Mouse (Mus musculus) liver, embryonic 11.5 days (tissue): ENCODE measurements around the gene Ehd1. TPM values are rescaled to one million over a fixed set of nuclear protein-coding genes. Genes with fewer than 3 reads are reported as not detected.

Experiments
- ATAC-seq: fragments of 200-750 bp; cut with Nextera tagmentation; replicated peaks from 2 replicates; pipeline ENCODE4 v1.8.0; 2017; ENCODE audit warnings: moderate number of reproducible peaks, mild to moderate bottlenecking, moderate TSS enrichment, moderate library complexity; ENCODE audit not compliant: low FRiP score
- DNase-seq: peaks from one replicate; pipeline ENCODE4 v3.0.0-alpha.2; 2017; ENCODE audit warnings: low spot score
- H3K27ac ChIP-seq: fragments of 300-500 bp; sonication (generic); 2 replicates; pipeline ENCODE4 v1.5.1; 2014; ENCODE audit warnings: mild to moderate bottlenecking, low read depth, low read length, control low read depth
- H3K27me3 ChIP-seq: fragments of 300-500 bp; sonication (generic); replicated peaks from 2 replicates; pipeline ENCODE4 v1.6.1; 2014; ENCODE audit warnings: low read length, mixed read lengths; ENCODE audit not compliant: control insufficient read depth, insufficient read depth
- H3K36me3 ChIP-seq: fragments of 300-500 bp; sonication (generic); 2 replicates; pipeline ENCODE4 v1.6.1; 2014; ENCODE audit warnings: mild to moderate bottlenecking, low read length, moderate library complexity, mixed read lengths; ENCODE audit not compliant: control insufficient read depth, insufficient read depth
- H3K4me1 ChIP-seq: fragments of 300-500 bp; sonication (generic); replicated peaks from 2 replicates; pipeline ENCODE4 v1.6.1; 2014; ENCODE audit warnings: low read length, mixed read lengths; ENCODE audit not compliant: control insufficient read depth, insufficient read depth
- H3K4me2 ChIP-seq: fragments of 300-500 bp; sonication (generic); 2 replicates; pipeline ENCODE4 v1.6.1; 2014; ENCODE audit warnings: mild to moderate bottlenecking, control low read depth, moderate library complexity
- H3K4me3 ChIP-seq: fragments of 300-500 bp; sonication (generic); 2 replicates; pipeline ENCODE4 v1.5.1; 2014; ENCODE audit warnings: low read depth, low read length, control low read depth
- H3K9ac ChIP-seq: fragments of 300-500 bp; sonication (generic); 2 replicates; pipeline ENCODE4 v1.6.1; 2014; ENCODE audit warnings: low read depth, low read length, control low read depth
- H3K9me3 ChIP-seq: fragments of 300-500 bp; sonication (generic); 2 replicates; pipeline ENCODE4 v1.6.1; 2016; ENCODE audit warnings: low read length, inconsistent platforms, mixed read lengths; ENCODE audit not compliant: control insufficient read depth
- WGBS: fragments of 180-500 bp; shearing (Covaris S2); extraction: QIAGEN DNeasy Blood & Tissue Kit; methylation state at CpG from one replicate; pipeline ENCODE4 v1.1.7; 2014; 5-methylcytosine and 5-hydroxymethylcytosine counted together
- polyA plus RNA-seq: library from polyadenylated mRNA; unstranded; fragments of >200 nt; fragmentation: Nextera tagmentation; extraction: Ambion mirVana; gene quantifications from 2 replicates; pipeline ENCODE4 v1.2.1, GENCODE M21; 2014

The Ehd1 gene
- polyA plus RNA-seq, 1 experiment from 2014 or later, result 96.5 TPM

- Histone ChIP-seq H3K36me3 (peaks cover 20% of the 10 kb centered on the region), H3K9ac (peak overlapping the region; percentile 82), H3K9me3 (no peaks in the 10 kb centered on the region), H3K4me3 (peak overlapping the region; percentile 82), H3K27ac (peak overlapping the region; percentile 77), H3K4me1 (peaks cover 38% of the 10 kb centered on the region), H3K27me3 (no peaks in the 10 kb centered on the region), H3K4me2 (peak overlapping the region; percentile 98)
- WGBS, result 10% methylated on average over 23 of the region's 23 CpGs
- no peak; the same call in 1 of the 2 replicates for ATAC-seq
- DNase-seq, result no peak
These were observed 65.0 kb downstream of the Ehd1 start for GRCm38 (mm10) chr19:6341453-6342077.

- Histone ChIP-seq H3K27ac (no peak overlapping the region), H3K9ac (no peak overlapping the region; the same call in 1 of the 2 replicates), H3K4me1 (peaks cover 34% of the 10 kb centered on the region), H3K4me2 (peak overlapping the region; percentile 98), H3K4me3 (peak overlapping the region; percentile 82), H3K27me3 (no peaks in the 10 kb centered on the region), H3K36me3 (peaks cover 20% of the 10 kb centered on the region), H3K9me3 (no peaks in the 10 kb centered on the region)
- ATAC-seq, result no peak
- no peak for DNase-seq
- WGBS, result 59% methylated on average over 5 of the region's 5 CpGs
These were observed 65.9 kb downstream of the Ehd1 start for GRCm38 (mm10) chr19:6342276-6342933.

GRCm38 (mm10) chr19:6343066-6343925 lies 66.8 kb downstream of the Ehd1 start:
- no peak for ATAC-seq
- Histone ChIP-seq H3K36me3 (peaks cover 17% of the 10 kb centered on the region), H3K4me1 (peaks cover 34% of the 10 kb centered on the region), H3K9ac (no peak overlapping the region), H3K4me2 (peak overlapping the region; percentile 22; the same call in 1 of the 2 replicates), H3K27ac (no peak overlapping the region), H3K9me3 (no peaks in the 10 kb centered on the region), H3K4me3 (no peak overlapping the region), H3K27me3 (no peaks in the 10 kb centered on the region)
- DNase-seq, result no peak
- 73% methylated on average over 19 of the region's 19 CpGs for WGBS

- 85% methylated on average over 5 of the region's 5 CpGs for WGBS
- Histone ChIP-seq H3K27ac (no peak overlapping the region), H3K4me2 (no peak overlapping the region), H3K4me1 (peaks cover 41% of the 10 kb centered on the region), H3K9ac (no peak overlapping the region), H3K9me3 (no peaks in the 10 kb centered on the region), H3K27me3 (no peaks in the 10 kb centered on the region), H3K4me3 (no peak overlapping the region), H3K36me3 (peaks cover 11% of the 10 kb centered on the region)
- DNase-seq, result no peak
- ATAC-seq, result no peak
These were observed 67.5 kb downstream of the Ehd1 start for GRCm38 (mm10) chr19:6343996-6344395.

GRCm38 (mm10) chr19:6346023-6346422 lies 69.5 kb downstream of the Ehd1 start:
- peaks cover 4% of the 10 kb centered on the region; the same call in 1 of the 2 replicates for H3K36me3 ChIP-seq
- no peaks in the 10 kb centered on the region for H3K27me3 ChIP-seq
- 88% methylated on average over 4 of the region's 5 CpGs for WGBS
- no peaks in the 10 kb centered on the region for H3K9me3 ChIP-seq
- H3K9ac ChIP-seq, result no peak overlapping the region
- ATAC-seq (no peak), DNase-seq (no peak)
- no peak overlapping the region for H3K27ac ChIP-seq
- H3K4me1 ChIP-seq, result peaks cover 35% of the 10 kb centered on the region
- no peak overlapping the region for H3K4me2 ChIP-seq
- no peak overlapping the region for H3K4me3 ChIP-seq

GRCm38 (mm10) chr19:6346661-6347060 lies 70.1 kb downstream of the Ehd1 start:
- ATAC-seq, result no peak
- DNase-seq, result no peak
- Histone ChIP-seq H3K27me3 (no peaks in the 10 kb centered on the region), H3K4me2 (no peak overlapping the region), H3K9ac (no peak overlapping the region), H3K4me3 (no peak overlapping the region), H3K4me1 (peaks cover 31% of the 10 kb centered on the region), H3K27ac (no peak overlapping the region), H3K9me3 (no peaks in the 10 kb centered on the region), H3K36me3 (peaks cover 6% of the 10 kb centered on the region; the same call in 1 of the 2 replicates)
- WGBS, result 77% methylated on average over 10 of the region's 10 CpGs

GRCm38 (mm10) chr19:6347615-6348014 lies 71.1 kb downstream of the Ehd1 start:
- Histone ChIP-seq H3K9me3 (no peaks in the 10 kb centered on the region), H3K27ac (no peak overlapping the region), H3K4me1 (peaks cover 26% of the 10 kb centered on the region), H3K4me2 (no peak overlapping the region), H3K9ac (peak overlapping the region; percentile 20; the same call in 1 of the 2 replicates), H3K27me3 (no peaks in the 10 kb centered on the region), H3K36me3 (peaks cover 6% of the 10 kb centered on the region; the same call in 1 of the 2 replicates), H3K4me3 (no peak overlapping the region)
- 91% methylated on average over 4 of the region's 4 CpGs for WGBS
- DNase-seq (no peak), ATAC-seq (no peak)

GRCm38 (mm10) chr19:6348717-6349116 lies 72.2 kb downstream of the Ehd1 start:
- WGBS, result 38% methylated on average over 9 of the region's 9 CpGs
- no peaks in the 10 kb centered on the region for H3K9me3 ChIP-seq
- peak overlapping the region; percentile 26 for H3K4me2 ChIP-seq
- DNase-seq (no peak), ATAC-seq (no peak)
- no peak overlapping the region for H3K9ac ChIP-seq
- peaks cover 17% of the 10 kb centered on the region for H3K4me1 ChIP-seq
- no peak overlapping the region for H3K4me3 ChIP-seq
- H3K36me3 ChIP-seq, result peaks cover 6% of the 10 kb centered on the region; the same call in 1 of the 2 replicates
- H3K27ac ChIP-seq, result peak overlapping the region; percentile 46; the same call in 1 of the 2 replicates
- H3K27me3 ChIP-seq, result no peaks in the 10 kb centered on the region
